Mouse (Mus musculus): ENCODE results near the gene Hoxa10.

GRCm38 (mm10) chr6:52235267-52235666, 5.4 kb downstream of the Hoxa10 start:
- no peak for TF ChIP-seq CTCF (IDR thresholded peaks at IDR 0.05 in 2 of 3, conservative IDR thresholded peaks at IDR 0.05 in 1 of 3; ENCODE audit: control insufficient read depth in 1 of 3, insufficient read depth in 1 of 3, low read depth in 2 of 3, low read length in 3 of 3, poor library complexity in 1 of 3, severe bottlenecking in 1 of 3)
- TF ChIP-seq HCFC1 (IDR thresholded peaks at IDR 0.05; ENCODE audit: low read depth, low read length) = no peak
- TF ChIP-seq GATA1 (IDR thresholded peaks at IDR 0.05; ENCODE audit: low read depth, low read length) = no peak
- TF ChIP-seq ETS1 (IDR thresholded peaks at IDR 0.05; ENCODE audit: low read depth, low read length) = no peak
- no peak for TF ChIP-seq EP300 (IDR thresholded peaks at IDR 0.05; ENCODE audit: low read depth in 1 of 2, low read length in 2 of 2)
- no peak for TF ChIP-seq GABPA (IDR thresholded peaks at IDR 0.05; ENCODE audit: low read depth, low read length)
- no peak for TF ChIP-seq MYB (IDR thresholded peaks at IDR 0.05; ENCODE audit: low read depth, low read length)
- no peak for TF ChIP-seq USF2 (IDR thresholded peaks at IDR 0.05; ENCODE audit: borderline replicate concordance in 1 of 2, insufficient read depth in 1 of 2, low read depth in 1 of 2, low read length in 2 of 2)
- no peak for TF ChIP-seq POLR2A (IDR thresholded peaks at IDR 0.05; ENCODE audit: control insufficient read depth in 1 of 2, insufficient read depth in 1 of 2, low read depth in 1 of 2, low read length in 2 of 2, poor library complexity in 1 of 2)
- TF ChIP-seq RCOR1 (IDR thresholded peaks at IDR 0.05; ENCODE audit: low read depth, low read length) = no peak
- no peak for TF ChIP-seq ELF1 (IDR thresholded peaks at IDR 0.05; ENCODE audit: low read depth, low read length)
- TF ChIP-seq CHD2 (IDR thresholded peaks at IDR 0.05; ENCODE audit: low read length) = no peak

Measured in MEL (cell line).